Mouse (Mus musculus) ES-Bruce4 (cell line): ENCODE data around the gene Antxrl.

Experiments used
- CTCF ChIP-seq: IDR thresholded peaks from one replicate; pipeline ENCODE4 v1.8.1; 2011; ENCODE audit warnings: low read depth, low read length
- EP300 ChIP-seq: IDR thresholded peaks from 2 replicates; pipeline ENCODE4 v1.6.1; 2011; ENCODE audit warnings: low read depth, low read length; ENCODE audit not compliant: insufficient read depth

GRCm38 (mm10) chr14:34104892-34105291 lies 52.4 kb downstream of the Antxrl start:
- TF ChIP-seq CTCF, result peak; percentile 81
- TF ChIP-seq EP300, result no peak
